Mouse (Mus musculus) lung, postnatal 0 days (tissue): ENCODE results near the gene Cdkn2aipnl. TPM values are rescaled to one million over a fixed set of nuclear protein-coding genes. Genes with fewer than 3 reads are reported as not detected.

Experiments
- ATAC-seq: fragments of 200-750 bp; cut with Nextera tagmentation; 2 replicates; pipeline ENCODE4 v1.8.0; 2017; ENCODE audit warnings: moderate library complexity
- DNase-seq: peaks from one replicate; pipeline ENCODE4 v3.0.0-alpha.2; 2016; ENCODE audit warnings: low spot score
- H3K27ac ChIP-seq: fragments of 300-500 bp; sonication (generic); 2 replicates; pipeline ENCODE4 v1.5.1; 2014; ENCODE audit warnings: antibody characterized with exemption, mild to moderate bottlenecking, low read length, mixed read lengths
- H3K27me3 ChIP-seq: fragments of 300-500 bp; sonication (generic); replicated peaks from 2 replicates; pipeline ENCODE4 v1.6.1; 2014; ENCODE audit warnings: low read length, mixed read lengths; ENCODE audit not compliant: insufficient read depth
- H3K36me3 ChIP-seq: fragments of 300-500 bp; sonication (generic); 2 replicates; pipeline ENCODE4 v1.6.1; 2014; ENCODE audit warnings: low read length, mixed read lengths; ENCODE audit not compliant: insufficient read depth
- H3K4me1 ChIP-seq: fragments of 300-500 bp; sonication (generic); 2 replicates; pipeline ENCODE4 v1.6.1; 2014; ENCODE audit warnings: antibody characterized with exemption, low read depth, low read length, mixed read lengths; ENCODE audit not compliant: insufficient read depth
- H3K4me2 ChIP-seq: fragments of 300-500 bp; sonication (generic); replicated peaks from 2 replicates; pipeline ENCODE4 v1.6.1; 2014; ENCODE audit warnings: low read depth, mild to moderate bottlenecking, low read length, moderate library complexity, mixed read lengths
- H3K4me3 ChIP-seq: fragments of 300-500 bp; sonication (generic); 2 replicates; pipeline ENCODE4 v1.5.1; 2014; ENCODE audit warnings: low read depth, low read length
- H3K9ac ChIP-seq: fragments of 300-500 bp; sonication (generic); replicated peaks from 2 replicates; pipeline ENCODE4 v1.6.1; 2014; ENCODE audit warnings: low read depth, mild to moderate bottlenecking
- H3K9me3 ChIP-seq: fragments of 300-500 bp; sonication (generic); 2 replicates; pipeline ENCODE4 v1.6.1; 2016; ENCODE audit warnings: low read length, mixed read lengths
- CTCF ChIP-seq: IDR thresholded peaks from 2 replicates; pipeline ENCODE4 v1.5.1; 2016; ENCODE audit warnings: antibody characterized with exemption, mild to moderate bottlenecking
- EP300 ChIP-seq: IDR thresholded peaks from 2 replicates; pipeline ENCODE4 v1.6.1; 2016; ENCODE audit warnings: antibody characterized with exemption, mild to moderate bottlenecking, control low read depth
- WGBS: fragments of 180-500 bp; shearing (Covaris S2); extraction: QIAGEN DNeasy Blood & Tissue Kit; methylation state at CpG from one replicate; pipeline ENCODE4 v1.1.7; 2014; 5-methylcytosine and 5-hydroxymethylcytosine counted together
- polyA plus RNA-seq: library from polyadenylated mRNA; unstranded; fragments of >200 nt; fragmentation: Nextera tagmentation; extraction: Ambion mirVana; gene quantifications from 2 replicates; pipeline ENCODE4 v1.2.1, GENCODE M21; 2015

The Cdkn2aipnl gene
- polyA plus RNA-seq, 1 experiment from 2014 or later, result 56.9 TPM

DNA sequence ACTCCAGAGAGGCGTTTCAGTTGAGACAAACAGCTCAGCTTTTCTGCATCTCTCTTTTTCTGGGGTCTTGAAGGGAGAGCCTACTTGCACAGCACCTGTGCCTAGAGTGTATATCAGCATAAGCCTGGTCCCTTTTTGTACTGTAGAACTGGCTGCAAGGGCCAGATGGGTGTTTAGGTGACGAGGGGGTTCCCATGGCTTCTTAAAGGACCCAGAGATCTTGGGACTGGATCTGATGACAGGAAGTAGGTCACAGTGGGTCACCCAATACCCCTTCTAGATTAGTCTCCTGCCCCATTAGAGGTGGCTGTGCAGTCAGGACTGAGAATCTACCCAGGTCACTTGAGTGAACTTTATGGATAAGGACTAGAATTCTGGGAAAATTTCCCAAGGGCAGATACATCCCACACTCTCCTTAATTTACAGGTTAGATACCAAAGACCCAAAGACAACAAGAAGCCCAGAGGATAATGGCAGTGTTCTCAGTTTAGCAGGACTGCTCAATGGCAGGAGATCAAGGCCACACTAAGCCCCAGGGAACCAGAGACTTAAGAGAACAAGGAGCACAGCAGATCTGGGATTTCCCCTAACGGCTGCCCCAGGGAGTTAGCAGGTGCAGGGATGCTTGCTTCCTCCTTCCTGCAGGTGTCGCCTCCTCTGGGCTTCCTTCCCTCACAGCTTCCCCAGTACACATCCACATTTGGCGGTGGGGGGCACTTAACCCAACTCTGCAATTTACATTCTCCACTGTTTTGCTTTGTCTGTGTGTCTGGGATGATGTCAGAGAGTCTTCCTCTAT, 31.6 kb upstream of the Cdkn2aipnl start:
- Histone ChIP-seq H3K4me2 (no peak overlapping the region), H3K4me1 (peaks cover 15% of the 10 kb centered on the region; the same call in 1 of the 2 replicates), H3K36me3 (no peaks in the 10 kb centered on the region), H3K27me3 (no peaks in the 10 kb centered on the region), H3K4me3 (no peak overlapping the region), H3K9ac (no peak overlapping the region), H3K27ac (no peak overlapping the region), H3K9me3 (no peaks in the 10 kb centered on the region)
- ATAC-seq, result no peak
- no peak for DNase-seq
- TF ChIP-seq CTCF (peak; percentile 25), EP300 (no peak)
- 45% methylated on average over 5 of the region's 5 CpGs for WGBS

DNA sequence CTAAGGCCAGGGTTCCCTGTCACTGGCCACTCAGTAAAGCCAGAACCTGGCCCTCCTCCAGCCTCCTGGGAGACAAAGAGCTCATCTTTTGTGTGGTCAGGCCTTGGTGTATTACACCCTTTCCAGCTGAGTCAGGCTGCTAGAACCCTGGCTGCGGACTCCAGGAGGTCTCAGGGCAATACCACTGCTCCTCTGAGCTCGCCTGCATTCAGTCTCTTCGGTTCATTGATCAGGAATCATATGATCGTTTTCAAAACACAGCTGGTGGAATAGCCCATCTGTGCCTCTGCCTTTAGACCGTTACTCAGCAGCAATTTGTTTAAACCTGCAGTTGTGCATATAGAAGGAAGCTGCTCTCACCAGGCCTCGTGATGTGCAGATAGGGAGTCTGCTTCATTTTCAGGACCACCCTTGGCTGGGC, 30.1 kb upstream of the Cdkn2aipnl start:
- no peak overlapping the region for H3K4me3 ChIP-seq
- peaks cover 15% of the 10 kb centered on the region; the same call in 1 of the 2 replicates for H3K4me1 ChIP-seq
- no peaks in the 10 kb centered on the region for H3K36me3 ChIP-seq
- H3K27me3 ChIP-seq, result no peaks in the 10 kb centered on the region
- ATAC-seq (no peak), DNase-seq (no peak)
- H3K9ac ChIP-seq, result no peak overlapping the region
- H3K9me3 ChIP-seq, result no peaks in the 10 kb centered on the region
- WGBS, result 81% methylated on average over 6 of the region's 6 CpGs
- no peak for TF ChIP-seq CTCF
- no peak overlapping the region for H3K4me2 ChIP-seq
- H3K27ac ChIP-seq, result no peak overlapping the region

DNA sequence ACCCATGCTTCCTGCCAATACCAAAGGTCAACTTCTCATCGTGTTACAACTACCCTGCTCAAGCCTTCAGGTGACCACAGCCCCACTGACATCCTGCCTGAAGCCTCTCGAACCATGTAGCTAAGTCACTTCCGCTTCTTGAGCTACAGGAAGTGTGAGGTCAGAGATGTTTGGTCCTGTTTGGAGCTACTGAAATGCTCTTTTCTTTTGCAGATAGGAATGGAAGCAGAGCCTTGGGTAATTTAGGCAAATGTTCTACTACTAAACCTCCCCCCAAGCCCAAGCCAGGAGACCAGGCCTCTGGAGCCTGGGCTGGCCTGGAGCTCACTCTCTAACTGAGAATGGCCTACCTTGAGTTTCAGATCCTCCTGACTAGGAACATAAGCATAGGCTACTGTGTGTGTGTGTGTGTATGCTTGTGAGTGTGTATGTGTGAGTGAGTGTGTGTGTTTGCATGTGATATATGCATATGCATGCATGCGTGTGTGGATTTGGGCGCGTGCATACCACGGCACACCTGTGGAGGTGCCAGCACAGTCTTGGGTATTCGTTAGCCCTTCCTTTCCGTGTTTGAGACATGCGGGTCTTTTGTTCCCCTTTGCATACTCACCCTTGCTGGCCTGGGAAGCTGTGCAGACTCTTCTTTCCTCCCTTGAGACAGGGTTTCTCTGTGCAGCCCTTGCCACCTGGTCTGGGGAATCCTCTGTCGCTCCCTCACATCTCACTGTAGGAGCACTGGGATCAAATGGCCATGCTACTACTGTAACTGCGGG, 28.5 kb upstream of the Cdkn2aipnl start:
- DNase-seq, result peak; percentile 60
- TF ChIP-seq CTCF (no peak), EP300 (no peak)
- peak; percentile 32 for ATAC-seq
- Histone ChIP-seq H3K27me3 (no peaks in the 10 kb centered on the region), H3K9me3 (no peaks in the 10 kb centered on the region), H3K27ac (peak overlapping the region; percentile 7; the same call in 1 of the 2 replicates), H3K9ac (no peak overlapping the region), H3K4me1 (peaks cover 15% of the 10 kb centered on the region; the same call in 1 of the 2 replicates), H3K4me3 (no peak overlapping the region), H3K4me2 (no peak overlapping the region), H3K36me3 (no peaks in the 10 kb centered on the region)
- WGBS, result 67% methylated on average over 12 of the region's 12 CpGs

DNA sequence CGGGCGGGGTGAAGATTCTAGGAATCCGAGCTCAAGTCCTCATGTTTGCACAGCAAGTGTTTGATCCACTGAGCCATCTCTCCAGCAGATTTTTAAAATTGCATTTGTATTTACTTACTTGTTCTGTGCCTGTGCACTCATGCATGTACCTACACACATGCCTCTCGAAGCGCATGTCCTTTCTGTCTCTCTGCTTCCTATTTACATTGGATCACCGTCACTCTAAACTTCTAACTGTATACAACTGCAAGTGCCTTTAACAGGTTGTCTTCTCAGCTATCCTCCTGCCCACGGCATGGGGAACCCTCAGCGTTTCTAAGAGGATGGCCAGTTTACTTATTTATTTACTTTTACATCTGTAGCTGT, 27.9 kb upstream of the Cdkn2aipnl start:
- 0 out of 2 replicates have a peak overlapping the region, but pooled peaks have one; percentile 7 for H3K27ac ChIP-seq
- no peaks in the 10 kb centered on the region for H3K27me3 ChIP-seq
- H3K4me3 ChIP-seq, result no peak overlapping the region
- H3K9me3 ChIP-seq, result no peaks in the 10 kb centered on the region
- WGBS, result 43% methylated on average over 8 of the region's 8 CpGs
- ATAC-seq (no peak), DNase-seq (no peak)
- H3K9ac ChIP-seq, result no peak overlapping the region
- TF ChIP-seq EP300, result no peak
- no peak for TF ChIP-seq CTCF
- H3K4me1 ChIP-seq, result peaks cover 15% of the 10 kb centered on the region; the same call in 1 of the 2 replicates
- no peak overlapping the region for H3K4me2 ChIP-seq
- H3K36me3 ChIP-seq, result no peaks in the 10 kb centered on the region

DNA sequence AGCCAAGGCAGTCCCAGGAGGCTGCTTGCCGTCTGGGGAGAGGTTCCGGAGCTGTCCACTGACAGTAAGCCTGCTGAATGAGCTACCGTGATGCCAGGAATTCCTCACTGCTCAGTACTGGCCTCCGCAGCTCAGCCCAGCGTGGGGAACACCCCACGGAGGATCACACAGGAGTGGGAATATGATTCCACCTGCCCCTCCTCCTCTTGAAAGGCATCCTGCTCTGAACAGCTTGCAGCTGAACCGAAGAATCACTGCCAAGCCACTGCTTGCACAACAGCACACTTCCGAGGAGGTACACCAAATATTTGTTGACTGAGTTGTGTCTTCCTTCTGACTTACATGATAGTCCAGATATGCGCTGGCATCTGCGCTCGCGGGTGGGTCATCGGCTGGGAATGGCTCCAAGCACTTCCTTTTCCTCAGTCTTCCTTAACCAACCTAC, 26.9 kb upstream of the Cdkn2aipnl start:
- no peak overlapping the region for H3K4me3 ChIP-seq
- no peaks in the 10 kb centered on the region for H3K36me3 ChIP-seq
- H3K4me1 ChIP-seq, result peaks cover 15% of the 10 kb centered on the region; the same call in 1 of the 2 replicates
- ATAC-seq (peak; percentile 69), DNase-seq (peak; percentile 71)
- H3K9me3 ChIP-seq, result no peaks in the 10 kb centered on the region
- peak; percentile 82 for TF ChIP-seq EP300
- TF ChIP-seq CTCF, result no peak
- H3K9ac ChIP-seq, result no peak overlapping the region
- H3K27ac ChIP-seq, result 0 out of 2 replicates have a peak overlapping the region, but pooled peaks have one; percentile 7
- H3K4me2 ChIP-seq, result no peak overlapping the region
- WGBS, result 34% methylated on average over 13 of the region's 13 CpGs
- H3K27me3 ChIP-seq, result no peaks in the 10 kb centered on the region
